Mouse (Mus musculus) lung, embryonic 16.5 days (tissue): ENCODE data around the gene Tfip11. TPM values are rescaled to one million over a fixed set of nuclear protein-coding genes. Genes with fewer than 3 reads are reported as not detected.

ENCODE experiments used
- ATAC-seq: fragments of 200-750 bp; cut with Nextera tagmentation; 2 replicates; pipeline ENCODE4 v1.8.0; 2017; ENCODE audit warnings: low read depth, mild to moderate bottlenecking, moderate library complexity
- H3K27ac ChIP-seq: fragments of 300-500 bp; sonication (generic); 2 replicates; pipeline ENCODE4 v1.5.1; 2014; ENCODE audit warnings: mild to moderate bottlenecking, control low read depth, low read length
- H3K27me3 ChIP-seq: fragments of 300-500 bp; sonication (generic); 2 replicates; pipeline ENCODE4 v1.6.1; 2014; ENCODE audit warnings: low read depth, low read length, mixed read lengths; ENCODE audit not compliant: control insufficient read depth, insufficient read depth
- H3K36me3 ChIP-seq: fragments of 300-500 bp; sonication (generic); 2 replicates; pipeline ENCODE4 v1.6.1; 2014; ENCODE audit warnings: low read length; ENCODE audit not compliant: control insufficient read depth, insufficient read depth
- H3K4me1 ChIP-seq: fragments of 300-500 bp; sonication (generic); replicated peaks from 2 replicates; pipeline ENCODE4 v1.6.1; 2014; ENCODE audit warnings: low read length, mixed read lengths; ENCODE audit not compliant: control insufficient read depth, insufficient read depth
- H3K4me2 ChIP-seq: fragments of 300-500 bp; sonication (generic); 2 replicates; pipeline ENCODE4 v1.6.1; 2014; ENCODE audit warnings: low read depth, low read length, control low read depth
- H3K4me3 ChIP-seq: fragments of 300-500 bp; sonication (generic); 2 replicates; pipeline ENCODE4 v1.5.1; 2014; ENCODE audit warnings: mild to moderate bottlenecking, low read length, control low read depth
- H3K9ac ChIP-seq: fragments of 300-500 bp; sonication (generic); 2 replicates; pipeline ENCODE4 v1.6.1; 2014; ENCODE audit warnings: low read length, control low read depth
- H3K9me3 ChIP-seq: fragments of 300-500 bp; sonication (generic); 2 replicates; pipeline ENCODE4 v1.6.1; 2016; ENCODE audit warnings: low read length; ENCODE audit not compliant: control insufficient read depth
- WGBS: fragments of 180-500 bp; shearing (Covaris S2); extraction: QIAGEN DNeasy Blood & Tissue Kit; methylation state at CpG from one replicate; pipeline ENCODE4 v1.1.7; 2014; 5-methylcytosine and 5-hydroxymethylcytosine counted together
- polyA plus RNA-seq: library from polyadenylated mRNA; unstranded; fragments of >200 nt; fragmentation: Nextera tagmentation; extraction: Ambion mirVana; gene quantifications from 2 replicates; pipeline ENCODE4 v1.2.1, GENCODE M21; 2015

Gene Tfip11
- polyA plus RNA-seq, 1 experiment from 2014 or later = 31.1 TPM

- no peaks in the 10 kb centered on the region for H3K27me3 ChIP-seq
- H3K9ac ChIP-seq = peak overlapping the region; percentile 86
- peak overlapping the region; percentile 89 for H3K4me3 ChIP-seq
- H3K9me3 ChIP-seq = no peaks in the 10 kb centered on the region
- peaks cover 16% of the 10 kb centered on the region for H3K4me1 ChIP-seq
- ATAC-seq = peak; percentile 40
- H3K4me2 ChIP-seq = peak overlapping the region; percentile 65
- H3K27ac ChIP-seq = 0 out of 2 replicates have a peak overlapping the region, but pooled peaks have one; percentile 15
- peaks cover 14% of the 10 kb centered on the region for H3K36me3 ChIP-seq
- under 1% methylated on average over 27 of the region's 33 CpGs for WGBS
These were observed 370 bp downstream of the Tfip11 start for GRCm38 (mm10) chr5:112326446-112327009.

- H3K9ac ChIP-seq = no peak overlapping the region
- no peak overlapping the region for H3K4me2 ChIP-seq
- H3K27ac ChIP-seq = no peak overlapping the region
- no peaks in the 10 kb centered on the region for H3K9me3 ChIP-seq
- H3K4me1 ChIP-seq = peaks cover 16% of the 10 kb centered on the region
- no peaks in the 10 kb centered on the region for H3K27me3 ChIP-seq
- 88% methylated on average over 15 of the region's 15 CpGs for WGBS
- H3K36me3 ChIP-seq = peaks cover 21% of the 10 kb centered on the region
- no peak overlapping the region for H3K4me3 ChIP-seq
- no peak for ATAC-seq
These were observed 1.7 kb downstream of the Tfip11 start for GRCm38 (mm10) chr5:112327854-112328253.

- Histone ChIP-seq H3K4me2 (no peak overlapping the region), H3K4me1 (peaks cover 14% of the 10 kb centered on the region), H3K27me3 (no peaks in the 10 kb centered on the region), H3K27ac (no peak overlapping the region), H3K9ac (no peak overlapping the region), H3K36me3 (peaks cover 41% of the 10 kb centered on the region), H3K9me3 (no peaks in the 10 kb centered on the region), H3K4me3 (no peak overlapping the region)
- 90% methylated on average over 14 of the region's 14 CpGs for WGBS
- no peak for ATAC-seq
These were observed 3.8 kb downstream of the Tfip11 start for GRCm38 (mm10) chr5:112329805-112330564.

DNA sequence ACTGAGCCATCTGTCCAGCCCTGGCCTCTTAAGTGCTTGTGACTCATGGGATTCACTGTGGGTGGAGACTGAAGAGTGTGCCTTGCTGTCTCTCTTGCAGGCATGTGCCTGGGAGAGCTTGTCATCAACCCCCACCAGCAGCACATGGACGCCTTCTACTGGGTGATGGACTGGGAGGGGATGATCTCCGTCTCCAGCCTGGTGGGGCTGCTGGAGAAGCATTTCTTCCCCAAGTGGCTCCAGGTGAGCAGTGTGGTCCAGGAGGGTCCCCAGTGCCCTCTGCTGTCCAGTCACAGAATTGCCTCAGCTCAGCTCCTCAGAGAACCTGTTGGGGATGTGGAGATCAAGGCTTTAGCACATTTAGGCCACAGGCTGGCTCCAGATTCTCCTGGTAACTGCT lies 9.3 kb downstream of the Tfip11 start:
- H3K27me3 ChIP-seq = no peaks in the 10 kb centered on the region
- H3K9ac ChIP-seq = no peak overlapping the region
- 31% methylated on average over 2 of the region's 2 CpGs for whole genome bisulfite sequencing
- H3K36me3 ChIP-seq = peaks cover 69% of the 10 kb centered on the region
- no peaks in the 10 kb centered on the region for H3K9me3 ChIP-seq
- H3K27ac ChIP-seq = no peak overlapping the region
- no peak overlapping the region for H3K4me2 ChIP-seq
- H3K4me1 ChIP-seq = no peaks in the 10 kb centered on the region
- no peak overlapping the region for H3K4me3 ChIP-seq
- ATAC-seq = peak; percentile 27; the same call in 1 of the 2 replicates

DNA sequence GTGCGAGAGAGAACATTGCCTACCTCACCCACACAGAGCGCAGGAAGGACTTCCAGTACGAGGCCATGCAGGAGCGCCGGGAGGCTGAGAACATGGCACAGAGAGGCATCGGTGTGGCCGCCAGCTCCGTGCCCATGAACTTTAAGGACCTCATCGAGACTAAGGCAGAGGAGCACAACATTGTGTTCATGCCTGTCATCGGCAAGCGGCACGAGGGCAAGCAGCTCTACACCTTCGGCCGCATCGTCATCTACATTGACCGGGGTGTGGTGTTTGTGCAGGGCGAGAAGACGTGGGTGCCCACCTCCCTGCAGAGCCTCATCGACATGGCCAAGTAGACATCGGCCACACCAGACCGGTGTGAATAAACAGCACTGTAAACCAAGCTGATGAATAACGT lies 10.8 kb downstream of the Tfip11 start:
- no peaks in the 10 kb centered on the region for H3K27me3 ChIP-seq
- peaks cover 2% of the 10 kb centered on the region for H3K4me1 ChIP-seq
- WGBS = 89% methylated on average over 22 of the region's 22 CpGs
- no peak overlapping the region for H3K4me3 ChIP-seq
- H3K36me3 ChIP-seq = peaks cover 59% of the 10 kb centered on the region
- no peak overlapping the region for H3K9ac ChIP-seq
- no peak overlapping the region for H3K4me2 ChIP-seq
- no peaks in the 10 kb centered on the region for H3K9me3 ChIP-seq
- H3K27ac ChIP-seq = no peak overlapping the region
- no peak for ATAC-seq

GRCm38 (mm10) chr5:112339215-112339614 lies 13.1 kb downstream of the Tfip11 start:
- 61% methylated on average over 7 of the region's 7 CpGs for WGBS
- Histone ChIP-seq H3K9me3 (no peaks in the 10 kb centered on the region), H3K4me2 (no peak overlapping the region), H3K36me3 (peaks cover 43% of the 10 kb centered on the region), H3K4me1 (peaks cover 13% of the 10 kb centered on the region), H3K4me3 (no peak overlapping the region), H3K27ac (no peak overlapping the region), H3K9ac (no peak overlapping the region), H3K27me3 (no peaks in the 10 kb centered on the region)
- no peak for ATAC-seq

GRCm38 (mm10) chr5:112342463-112343204 lies 16.5 kb downstream of the Tfip11 start, which contains the start of the genes Srrd and Hps4:
TSS of gene Srrd (minus strand) at chr5:112343040.
TSS of gene Hps4 (plus strand) at chr5:112343083.
- H3K4me1 ChIP-seq = peaks cover 13% of the 10 kb centered on the region
- H3K9ac ChIP-seq = peak within 1 kb of the TSS; percentile 78
- H3K36me3 ChIP-seq = peaks cover 12% of the 10 kb centered on the region
- 1% methylated on average over 49 of the region's 64 CpGs for WGBS
- peak within 1 kb of the TSS; percentile 17 for H3K27ac ChIP-seq
- H3K4me3 ChIP-seq = peak within 1 kb of the TSS; percentile 95
- ATAC-seq = peak; percentile 87
- H3K27me3 ChIP-seq = no peaks in the 10 kb centered on the region
- peak within 1 kb of the TSS; percentile 86 for H3K4me2 ChIP-seq
- no peaks in the 10 kb centered on the region for H3K9me3 ChIP-seq

DNA sequence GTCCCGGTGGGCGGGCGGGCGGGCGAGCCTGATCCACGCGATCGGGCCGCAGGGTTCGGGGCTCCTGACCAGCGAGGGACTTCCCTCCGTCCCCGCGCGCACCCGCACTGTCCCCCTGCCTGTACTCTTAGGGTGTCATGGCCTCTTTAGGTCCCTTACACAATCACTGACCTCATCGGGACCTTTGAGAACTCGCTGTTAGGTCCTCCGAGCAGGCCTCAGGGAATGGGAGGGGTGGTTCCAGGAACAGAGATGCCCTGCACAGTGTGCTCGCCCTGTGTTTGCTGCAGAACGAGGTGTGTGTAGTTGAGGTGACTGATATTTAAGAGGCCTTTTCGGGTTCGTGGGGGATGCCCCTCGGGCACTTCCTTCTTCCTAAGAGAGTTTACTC lies 17.0 kb downstream of the Tfip11 start:
- Histone ChIP-seq H3K36me3 (peaks cover 8% of the 10 kb centered on the region), H3K4me1 (peaks cover 13% of the 10 kb centered on the region), H3K4me2 (peak overlapping the region; percentile 86), H3K27me3 (no peaks in the 10 kb centered on the region), H3K9me3 (no peaks in the 10 kb centered on the region), H3K9ac (peak overlapping the region; percentile 78), H3K4me3 (peak overlapping the region; percentile 95), H3K27ac (peak overlapping the region; percentile 17)
- WGBS = under 1% methylated on average over 24 of the region's 24 CpGs
- peak; percentile 78 for ATAC-seq
